ENCODE assay signal across 15 mouse cellular contexts in genomic region chr13:96947722-96948121, GRCm38 (mm10). TPM values are rescaled to one million over a fixed set of nuclear protein-coding genes. Genes with fewer than 3 reads are reported as not detected.
"Had no signal": no experiment of that assay in that cellular context is flagged by ENCODE, and none has a peak within 500 bp of the region (broad histone marks: within the 10 kb centered on the region; RNA-seq: fewer than 3 reads in every experiment).

No protein-coding gene starts in this region.

- H3K36me3 ChIP-seq: midbrain, embryonic 13.5 days; midbrain, embryonic 15.5 days; neural tube, embryonic 12.5 days had no signal

- H3K4me3 ChIP-seq: midbrain, embryonic 13.5 days; midbrain, embryonic 15.5 days; neural tube, embryonic 12.5 days; stomach, embryonic 15.5 days had no signal

- H3K27me3 ChIP-seq: midbrain, embryonic 13.5 days; midbrain, embryonic 15.5 days; neural tube, embryonic 12.5 days; stomach, embryonic 15.5 days had no signal

- H3K9ac ChIP-seq: lung, embryonic 14.5 days; midbrain, embryonic 13.5 days; midbrain, embryonic 15.5 days; neural tube, embryonic 12.5 days; stomach, embryonic 15.5 days had no signal

- H3K27ac ChIP-seq: midbrain, embryonic 13.5 days; midbrain, embryonic 15.5 days; neural tube, embryonic 12.5 days; stomach, embryonic 15.5 days; stomach, postnatal 0 days had no signal

- H3K9me3 ChIP-seq: midbrain, embryonic 13.5 days; midbrain, embryonic 15.5 days; neural tube, embryonic 12.5 days; stomach, embryonic 15.5 days had no signal

- H3K4me2 ChIP-seq: lung, embryonic 14.5 days; midbrain, embryonic 11.5 days; midbrain, embryonic 13.5 days; midbrain, embryonic 15.5 days; neural tube, embryonic 12.5 days; stomach, embryonic 15.5 days had no signal

- H3K4me1 ChIP-seq: neural tube, embryonic 12.5 days; stomach, embryonic 15.5 days had no signal

- DNase-seq: lung, adult 18-20 months; lung, embryonic 14.5 days; lung, postnatal 10 days; lung, postnatal 4 days; right cerebral cortex, postnatal 14 days; thymus, adult 2 months; thymus, postnatal 25 days; thymus, postnatal 4 days had no signal

- ATAC-seq: midbrain, embryonic 13.5 days; midbrain, embryonic 15.5 days had no signal

RNA-seq across cellular contexts. Expression of gene Gcnt4, which starts 23.2 kb away (rescaled TPM):
- polyA plus RNA-seq: neural tube, embryonic 14.5 days had no signal
